In the genomic region with DNA sequence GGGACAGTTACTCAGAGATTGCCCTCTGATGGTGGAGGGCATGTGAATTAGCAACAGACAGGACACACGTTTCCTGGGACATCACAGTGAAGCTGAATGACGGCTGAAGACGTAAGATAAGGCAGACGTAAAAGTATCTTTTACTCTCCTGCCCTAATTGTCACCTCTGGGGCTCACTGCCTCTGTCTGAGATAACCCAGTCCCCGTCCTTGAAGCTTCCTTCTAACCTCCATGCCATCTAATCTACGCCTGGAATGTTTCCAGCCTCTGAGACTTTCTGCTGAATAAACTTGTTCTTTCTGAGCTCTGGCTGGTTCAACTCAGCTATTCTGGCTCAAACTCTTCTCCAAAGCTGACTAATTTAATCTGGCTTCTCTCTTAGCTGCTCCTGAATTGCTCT, we compare ENCODE assay signal across 21 mouse cellular contexts. TPM values are rescaled to one million over a fixed set of nuclear protein-coding genes. Genes with fewer than 3 reads are reported as not detected.
DNase-seq lines count a peak whose midpoint lies in the region; ATAC-seq and TF ChIP-seq lines count a peak whose summit lies in the region.
"Had no signal": no experiment of that assay in that cellular context is flagged by ENCODE, and none has a peak within 500 bp of the region (broad histone marks: within the 10 kb centered on the region; RNA-seq: fewer than 3 reads in every experiment).

No protein-coding gene starts in this region.

- no peak overlapping the region for H3K4me3 ChIP-seq in kidney, adult 2 months (ENCODE audit: insufficient read depth, low read depth, low read length)
- H3K4me3 ChIP-seq in liver, embryonic 16.5 days (ENCODE audit: low read depth, low read length): no peak overlapping the region
- no peak overlapping the region for H3K4me3 ChIP-seq in midbrain, embryonic 14.5 days (replicated peaks; ENCODE audit: low read depth, low read length)
- H3K4me3 ChIP-seq: embryonic facial prominence, embryonic 10.5 days; hindbrain, embryonic 15.5 days; limb, embryonic 12.5 days; midbrain, embryonic 10.5 days had no signal

- WGBS in kidney, adult 2 months: 26% methylated on average over 6 of the region's 6 CpGs
- WGBS in liver, embryonic 16.5 days (ENCODE audit: insufficient replicate concordance): 7% methylated on average over 6 of the region's 6 CpGs
- WGBS in midbrain, embryonic 14.5 days: 63% methylated on average over 6 of the region's 6 CpGs

- no peaks in the 10 kb centered on the region for H3K36me3 ChIP-seq in kidney, adult 2 months (ENCODE audit: control insufficient read depth, insufficient read depth, low read length)
- no peaks in the 10 kb centered on the region for H3K36me3 ChIP-seq in liver, embryonic 16.5 days (ENCODE audit: control insufficient read depth, insufficient read depth)
- no peaks in the 10 kb centered on the region for H3K36me3 ChIP-seq in midbrain, embryonic 14.5 days (ENCODE audit: control insufficient read depth, insufficient read depth, low read length)
- H3K36me3 ChIP-seq: embryonic facial prominence, embryonic 10.5 days; hindbrain, embryonic 15.5 days; limb, embryonic 12.5 days; midbrain, embryonic 10.5 days had no signal

- DNase-seq in kidney, adult 2 months: peak; percentile 65
- DNase-seq in kidney, postnatal 10 days: no peak
- DNase-seq in MEL-GATA-1-ER (ENCODE audit: extremely low read depth, low read depth) (peak; percentile 69), liver (peak; percentile 44)
- DNase-seq in left cerebral cortex, postnatal 36 days (ENCODE audit: low spot score in 2 of 2): no peak
- DNase-seq in spleen, postnatal 36 days (ENCODE audit: low spot score in 2 of 2): no peak
- DNase-seq in midbrain, embryonic 14.5 days: no peak
- DNase-seq: cerebellum, adult 8-10 months; forebrain, postnatal 0 days; lung, adult 2 months; lung, postnatal 14 days; thymus, postnatal 14 days had no signal

- peaks cover 40% of the 10 kb centered on the region for H3K4me1 ChIP-seq in kidney, adult 2 months (ENCODE audit: control insufficient read depth, insufficient read depth, low read length)
- H3K4me1 ChIP-seq in liver, embryonic 16.5 days (ENCODE audit: control insufficient read depth, low read depth, low read length): peaks cover 25% of the 10 kb centered on the region
- H3K4me1 ChIP-seq in midbrain, embryonic 14.5 days (ENCODE audit: control insufficient read depth, insufficient read depth, low read length): no peaks in the 10 kb centered on the region
- H3K4me1 ChIP-seq: hindbrain, embryonic 15.5 days; midbrain, embryonic 10.5 days had no signal

- intact Hi-C loops in left cerebral cortex, postnatal 36 days (cut with DNase I): no loop called here

- no peaks in the 10 kb centered on the region for H3K9me3 ChIP-seq in liver, embryonic 16.5 days (replicated peaks; ENCODE audit: control insufficient read depth, low read length)
- no peaks in the 10 kb centered on the region for H3K9me3 ChIP-seq in midbrain, embryonic 14.5 days (ENCODE audit: control insufficient read depth, low read length)
- H3K9me3 ChIP-seq: embryonic facial prominence, embryonic 10.5 days; hindbrain, embryonic 15.5 days; limb, embryonic 12.5 days; midbrain, embryonic 10.5 days had no signal

- no peak for TF ChIP-seq CTCF in kidney, adult 2 months (conservative IDR thresholded peaks at IDR 0.05; ENCODE audit: insufficient read depth, insufficient read length, low read depth, low read length)

- no peak overlapping the region for H3K9ac ChIP-seq in liver, embryonic 16.5 days (ENCODE audit: low read depth, low read length)
- no peak overlapping the region for H3K9ac ChIP-seq in midbrain, embryonic 14.5 days (replicated peaks; ENCODE audit: low read length)
- H3K9ac ChIP-seq: forebrain, postnatal 0 days; hindbrain, embryonic 15.5 days; limb, embryonic 12.5 days had no signal

- peak; percentile 82 for ATAC-seq in liver, embryonic 16.5 days (ENCODE audit: low read depth)
- ATAC-seq in midbrain, embryonic 14.5 days (ENCODE audit: low FRiP score, low TSS enrichment): no peak
- ATAC-seq: CD4-positive, CD25-positive, alpha-beta regulatory T cell, adult 4 months; forebrain, postnatal 0 days; Patski had no signal

- peak overlapping the region; percentile 15 for H3K4me2 ChIP-seq in liver, embryonic 16.5 days (ENCODE audit: low read depth, low read length)
- H3K4me2 ChIP-seq in midbrain, embryonic 14.5 days (ENCODE audit: low read length): no peak overlapping the region
- H3K4me2 ChIP-seq: hindbrain, embryonic 15.5 days; limb, embryonic 12.5 days had no signal

- no peak for TF ChIP-seq POLR2A in kidney, adult 2 months (IDR thresholded peaks at IDR 0.05; ENCODE audit: low read depth, low read length)

- H3K27ac ChIP-seq in kidney, adult 2 months (ENCODE audit: insufficient read depth, low read depth, low read length): peak overlapping the region; percentile 75
- peak overlapping the region; percentile 39; the same call in 1 of the 2 replicates for H3K27ac ChIP-seq in liver, embryonic 16.5 days (ENCODE audit: low read length)
- H3K27ac ChIP-seq in midbrain, embryonic 14.5 days (replicated peaks; ENCODE audit: low read depth, low read length): no peak overlapping the region
- H3K27ac ChIP-seq: embryonic facial prominence, embryonic 10.5 days; hindbrain, embryonic 15.5 days; limb, embryonic 12.5 days; midbrain, embryonic 10.5 days had no signal

- no peaks in the 10 kb centered on the region for H3K27me3 ChIP-seq in kidney, adult 2 months (replicated peaks; ENCODE audit: control insufficient read depth, insufficient read depth, low read length)
- peaks cover 3% of the 10 kb centered on the region; the same call in 1 of the 2 replicates for H3K27me3 ChIP-seq in liver, embryonic 16.5 days (ENCODE audit: control insufficient read depth, insufficient read depth, low read depth, low read length)
- H3K27me3 ChIP-seq in midbrain, embryonic 14.5 days (ENCODE audit: control insufficient read depth, insufficient read depth, low read length): no peaks in the 10 kb centered on the region
- H3K27me3 ChIP-seq: Patski had no signal

RNA-seq across cellular contexts. Expression of a gene that starts 7.4 kb away (rescaled TPM):
- polyA plus RNA-seq in kidney, adult 2 months (2012; rRNA removed): 71.9 and 86.5 TPM in 2 replicates
- polyA plus RNA-seq in liver, embryonic 16.5 days (2015; fragmentation: Nextera tagmentation; extraction: Ambion mirVana): 15.6 and 15.8 TPM in 2 replicates
- 10 to 100 TPM; 21.2 to 21.9 TPM for total RNA-seq in left cerebral cortex, postnatal 36 days (2021)
- polyA plus RNA-seq in midbrain, embryonic 14.5 days (2014; fragmentation: Nextera tagmentation; extraction: Ambion mirVana): 37.0 and 42.8 TPM in 2 replicates

RNA-seq across cellular contexts. Expression of a gene that starts 26.7 kb away (rescaled TPM):
- 1.4 and 1.9 TPM in 2 replicates for polyA plus RNA-seq in kidney, adult 2 months (2012; rRNA removed)
- 0.28 and 0.38 TPM in 2 replicates for polyA plus RNA-seq in liver, embryonic 16.5 days (2015; fragmentation: Nextera tagmentation; extraction: Ambion mirVana)
- total RNA-seq in left cerebral cortex, postnatal 36 days (2021): under 1 TPM in 1 of 2 experiments, not detected in 1; 0.63 TPM
- polyA plus RNA-seq in midbrain, embryonic 14.5 days (2014; fragmentation: Nextera tagmentation; extraction: Ambion mirVana): 0.08 TPM in 2 replicates
- total RNA-seq: forebrain, postnatal 0 days; hematopoietic stem cell, adult 5-6 weeks had no signal
- polyA plus RNA-seq: stomach, embryonic 14.5 days had no signal

Comparison
In these comparisons a context has a peak if more than half of its experiments do, and no peak if none do; other contexts are left out.
1. DNase-seq: peak in kidney, adult 2 months (single experiment), MEL-GATA-1-ER (single experiment) and liver (single experiment); none in kidney, postnatal 10 days (single experiment), left cerebral cortex, postnatal 36 days (0 of 2), spleen, postnatal 36 days (0 of 2) and midbrain, embryonic 14.5 days (single experiment).